Mouse (Mus musculus): ENCODE measurements at regions not wholly inside any gene's neighbourhood (a gene's known extent, or its start where the extent isn't known, plus 50 kb on each side); places are given as distances from the start of the nearest gene placed in this dataset.

DNA sequence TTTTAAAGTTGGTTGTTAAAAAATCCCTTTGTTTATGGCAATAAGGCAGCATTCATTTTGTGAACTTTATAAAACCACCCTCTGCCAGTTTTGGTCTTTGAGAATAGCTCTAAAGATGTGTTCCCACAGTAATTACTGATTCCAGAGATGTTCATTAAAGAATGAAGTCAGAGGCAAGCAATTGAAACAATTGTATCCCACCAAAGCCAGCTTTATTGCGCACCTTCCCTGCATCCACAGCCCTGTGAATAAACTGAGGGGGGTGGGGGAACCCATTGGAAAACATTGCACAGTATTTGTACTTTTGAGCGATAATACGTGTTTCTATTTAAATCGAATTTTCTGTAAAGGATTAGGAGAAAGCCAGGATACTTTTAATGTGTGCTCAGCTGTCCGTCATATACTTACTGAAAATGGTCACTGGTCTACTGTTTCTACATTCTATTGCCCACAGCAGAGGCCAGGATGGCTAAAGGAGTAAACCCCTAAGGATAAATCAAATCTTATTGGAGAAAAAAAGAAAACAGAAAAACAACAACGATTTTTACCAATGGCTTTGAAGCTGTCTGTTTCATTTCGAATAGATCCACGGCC lies 278.3 kb downstream of the Usp25 start:
- TF ChIP-seq POLR2A (IDR thresholded peaks at IDR 0.05; ENCODE audit: borderline replicate concordance, extremely low read depth, low read depth, low read length) (no peak), CTCF (IDR thresholded peaks at IDR 0.05; ENCODE audit: insufficient read depth, low read length) (no peak)

Measured in lung, adult 2 months (tissue).